Mouse (Mus musculus) common myeloid progenitor, adult 5-6 weeks (primary cell): ENCODE measurements at regions not wholly inside any gene's neighbourhood (a gene's known extent, or its start where the extent isn't known, plus 50 kb on each side); places are given as distances from the start of the nearest gene placed in this dataset.

ENCODE experiments used
- ATAC-seq: replicated peaks from 2 replicates; pipeline ENCODE4 v1.8.0; 2016; ENCODE audit warnings: low read depth, mild to moderate bottlenecking, moderate TSS enrichment, inconsistent platforms; ENCODE audit not compliant: poor library complexity, severe bottlenecking

GRCm38 (mm10) chr2:50668789-50669188 lies 372.2 kb upstream of the Mmadhc start:
- peak; percentile 83 for ATAC-seq

GRCm38 (mm10) chr2:50667180-50667579 lies 370.6 kb upstream of the Mmadhc start:
- no peak for ATAC-seq

DNA sequence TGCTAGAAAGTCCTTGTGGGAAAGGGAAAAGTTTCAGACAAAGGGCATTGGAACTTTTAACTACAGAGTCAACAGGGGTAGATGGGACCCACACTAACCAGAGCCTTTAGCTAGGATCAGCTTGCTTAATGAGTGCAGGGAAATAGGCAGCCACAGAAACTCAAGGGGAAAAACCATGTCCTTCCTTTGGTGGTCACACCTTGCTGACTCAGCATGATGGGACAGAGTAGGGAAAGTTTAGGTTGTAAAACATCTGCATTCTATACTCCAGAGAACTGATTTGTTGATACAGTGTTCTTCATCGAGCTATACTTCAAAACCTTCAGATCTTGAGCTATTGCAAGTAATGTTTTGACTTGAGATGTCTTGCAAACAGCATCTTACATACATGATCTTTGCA lies 365.9 kb upstream of the Mmadhc start:
- no peak for ATAC-seq

DNA sequence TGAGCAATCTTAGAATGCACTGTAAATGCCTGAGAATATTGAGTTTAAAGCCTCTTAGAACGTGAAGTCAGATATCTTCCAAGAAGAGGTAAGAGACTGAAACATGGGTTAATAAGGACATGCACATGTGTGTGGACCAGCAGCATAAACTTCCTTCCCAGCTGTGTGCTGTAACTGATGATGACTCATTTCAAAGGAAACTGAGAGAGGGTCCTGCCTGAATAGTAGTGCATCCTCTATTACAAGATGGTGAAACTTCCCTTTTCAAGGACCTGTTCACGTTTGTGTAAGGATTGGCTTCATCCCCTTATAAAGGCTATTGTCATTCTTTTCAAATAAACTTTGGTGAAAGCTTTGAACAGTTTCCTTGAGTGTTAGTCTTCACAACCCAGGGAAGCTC lies 363.4 kb upstream of the Mmadhc start:
- ATAC-seq, result no peak; the same call in 1 of the 2 replicates

DNA sequence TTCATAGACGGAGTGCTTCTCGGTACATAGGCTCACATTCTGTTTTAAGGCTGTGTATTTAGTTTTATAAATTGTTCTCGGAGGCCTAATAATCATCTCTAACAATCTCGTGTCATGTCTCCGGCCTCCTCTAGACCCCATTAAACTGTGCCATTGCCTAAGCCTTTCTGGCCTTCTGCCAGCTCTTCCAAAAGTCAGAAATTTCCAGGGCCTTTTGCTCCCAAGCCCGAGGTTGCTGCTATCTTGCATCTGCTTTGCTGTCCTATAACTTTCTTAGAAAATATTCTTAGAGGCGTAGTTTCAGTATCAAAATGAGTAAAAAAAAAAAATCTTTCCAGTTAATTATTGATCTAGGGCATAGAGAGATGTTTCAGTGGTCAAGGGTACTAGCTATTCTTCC lies 361.2 kb upstream of the Mmadhc start:
- no peak for ATAC-seq

GRCm38 (mm10) chr2:50656351-50656750 lies 359.8 kb upstream of the Mmadhc start:
- no peak for ATAC-seq

GRCm38 (mm10) chr2:50654953-50655324 lies 358.3 kb upstream of the Mmadhc start:
- ATAC-seq, result no peak

DNA sequence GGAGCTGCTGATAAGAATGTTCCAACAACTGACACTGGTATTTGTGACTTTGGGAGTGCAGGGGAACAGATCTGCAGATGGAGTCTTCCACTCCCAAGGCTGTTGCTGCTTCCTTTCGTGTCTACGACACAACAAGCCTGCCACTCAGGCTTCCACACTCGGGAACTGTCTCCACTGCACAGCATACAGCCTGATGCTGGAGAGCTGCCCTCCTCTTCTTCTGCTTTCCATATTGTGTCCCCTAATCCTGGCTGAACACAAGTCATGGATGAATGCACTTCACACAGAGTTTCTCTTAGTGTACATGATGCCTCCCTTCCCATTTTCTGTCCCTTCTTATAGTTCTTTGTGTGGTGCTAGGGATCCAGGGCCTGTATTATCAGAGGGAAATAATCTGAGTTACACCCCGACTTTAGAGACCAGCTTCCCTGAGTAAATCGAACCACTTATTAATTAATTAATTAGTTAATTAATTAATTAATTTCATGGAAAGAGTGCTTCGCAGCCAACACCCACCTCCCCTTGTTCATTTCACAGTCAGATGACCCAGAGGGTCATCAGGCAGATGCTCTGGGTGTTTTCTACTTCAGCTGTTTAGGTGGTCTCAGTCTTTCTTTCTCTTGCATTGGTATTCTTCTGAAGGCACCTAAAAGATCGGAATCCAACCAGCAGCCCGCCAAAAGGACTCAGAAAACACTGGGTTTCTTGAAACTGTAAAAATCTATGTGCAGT lies 357.8 kb upstream of the Mmadhc start:
- no peak for ATAC-seq

DNA sequence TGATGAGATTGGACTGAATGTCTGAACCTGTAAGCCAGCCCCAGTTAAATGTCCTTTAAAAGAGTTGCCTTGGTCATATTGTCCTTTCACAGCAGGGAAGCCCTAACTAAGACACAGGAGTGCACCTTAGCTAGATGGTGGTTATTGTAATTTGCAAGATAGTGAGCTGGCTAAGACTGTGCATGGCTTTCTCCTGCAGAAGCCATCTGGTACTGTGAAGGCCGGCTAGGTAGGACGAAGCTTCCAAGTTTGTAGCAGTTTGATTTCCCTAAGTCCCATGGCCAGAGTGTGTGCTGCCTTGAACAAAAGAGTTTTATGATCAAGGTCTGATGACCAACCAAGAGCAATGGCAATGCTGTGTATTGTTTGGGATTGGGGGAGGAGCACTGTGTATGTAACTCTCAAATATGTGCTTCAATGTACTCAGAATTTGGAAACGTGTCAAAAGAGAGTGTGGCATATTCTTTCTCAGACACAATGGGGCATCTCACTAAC lies 356.6 kb upstream of the Mmadhc start:
- ATAC-seq, result no peak

DNA sequence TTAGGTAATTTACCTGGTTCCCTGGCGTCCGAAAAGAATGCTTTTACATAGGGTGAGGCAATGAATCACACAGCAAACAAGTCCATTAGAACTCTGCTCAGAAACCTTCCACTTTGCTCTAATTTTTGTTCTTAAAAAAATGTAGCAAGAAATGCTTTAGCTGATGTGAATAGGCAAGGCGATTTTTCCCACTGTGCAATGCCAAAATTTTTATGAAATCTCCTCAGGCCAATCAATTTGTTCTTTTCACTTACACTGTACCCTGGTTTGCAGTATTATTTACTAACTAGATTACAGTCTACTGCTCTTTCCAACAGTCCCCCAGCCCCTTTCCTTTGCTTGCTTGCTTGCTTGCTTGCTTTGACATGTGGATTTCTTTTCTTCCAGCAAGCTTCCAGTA lies 353.1 kb upstream of the Mmadhc start:
- ATAC-seq, result no peak

- ATAC-seq, result no peak
Measured at GRCm38 (mm10) chr2:50643219-50643618, 346.6 kb upstream of the Mmadhc start.

- peak; percentile 56 for ATAC-seq
Measured at GRCm38 (mm10) chr2:50642198-50642597, 345.6 kb upstream of the Mmadhc start.

DNA sequence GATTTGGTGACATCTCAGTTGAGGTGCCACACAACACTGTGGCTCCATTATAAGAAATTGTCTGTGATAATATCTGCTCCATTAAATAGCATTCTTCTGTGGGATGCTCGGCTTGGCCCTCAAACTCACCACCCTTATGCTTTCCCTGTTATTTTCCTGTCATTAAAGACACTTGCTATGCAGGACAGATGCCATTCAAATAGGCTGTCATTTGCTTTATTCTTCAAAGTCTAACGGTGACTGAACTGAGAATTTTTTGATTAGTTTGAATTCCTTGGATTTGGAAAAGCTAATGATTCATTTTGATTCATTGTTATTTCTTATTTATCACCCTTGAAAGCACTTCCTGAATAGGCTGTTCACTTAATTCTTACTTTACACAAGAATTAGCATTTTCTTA lies 339.3 kb upstream of the Mmadhc start:
- ATAC-seq, result no peak

DNA sequence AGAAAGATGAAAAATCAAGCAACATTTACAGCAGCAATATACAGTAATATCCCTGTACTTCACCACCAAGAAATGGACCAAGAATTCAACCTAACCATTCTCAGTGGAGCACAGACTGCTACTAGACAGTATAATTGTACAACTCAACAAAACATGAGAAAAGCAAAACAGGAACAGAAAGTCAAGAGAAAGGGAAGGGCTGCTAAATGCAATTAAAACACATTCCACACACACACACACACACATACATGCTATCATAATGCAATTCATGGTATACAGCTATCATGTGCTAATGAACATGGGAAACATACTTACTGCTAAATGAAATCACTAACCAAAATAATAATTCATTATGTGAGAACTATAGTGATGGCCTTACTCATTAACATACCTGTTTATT lies 335.2 kb upstream of the Mmadhc start:
- peak; percentile 76 for ATAC-seq

GRCm38 (mm10) chr2:50627501-50627900 lies 330.9 kb upstream of the Mmadhc start:
- ATAC-seq, result no peak

DNA sequence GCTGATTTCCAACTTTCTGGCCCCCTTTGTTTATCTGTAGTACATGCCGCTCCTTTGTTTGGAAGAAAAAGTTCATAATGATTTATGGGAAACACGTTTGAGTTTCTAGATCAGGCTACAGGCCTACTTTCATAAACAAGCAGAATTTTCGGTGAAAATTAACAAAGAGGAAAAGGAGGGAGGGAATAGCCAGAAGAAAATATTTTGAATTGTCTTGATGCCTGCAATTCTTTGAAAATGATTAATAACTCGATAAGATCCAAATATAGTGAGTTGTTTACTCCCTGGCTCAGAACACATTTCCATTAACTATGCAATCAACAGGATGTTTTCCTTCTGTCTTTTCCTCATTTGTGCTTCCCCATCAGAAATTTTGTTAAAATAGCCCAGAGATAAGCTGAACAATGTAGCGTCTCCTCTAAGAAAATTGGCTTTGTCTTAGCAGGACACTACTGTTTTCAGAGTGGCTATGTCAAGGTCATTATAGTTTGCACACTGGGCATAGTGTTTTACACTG lies 328.7 kb upstream of the Mmadhc start:
- ATAC-seq, result no peak

DNA sequence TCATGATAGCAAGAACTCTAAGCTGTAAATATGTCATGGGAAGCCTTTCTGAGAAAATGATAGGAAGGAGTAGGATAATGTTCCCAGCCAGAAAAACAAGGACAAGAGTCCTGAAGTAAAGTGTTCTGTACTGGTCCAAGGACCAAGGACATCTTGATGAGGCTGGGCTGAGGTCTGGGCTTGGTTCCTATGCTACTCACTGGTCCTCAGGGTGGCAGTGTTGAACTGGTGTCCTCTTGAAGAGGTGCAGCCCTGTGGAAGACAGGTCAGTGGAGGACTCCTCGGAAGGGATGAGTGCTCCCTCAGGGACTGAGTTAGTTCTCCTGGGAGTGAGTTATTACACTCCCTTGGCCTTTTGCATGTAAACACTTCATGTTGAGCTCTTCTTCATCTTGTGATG lies 312.5 kb upstream of the Mmadhc start:
- ATAC-seq, result 0 out of 2 replicates have a peak, but pooled peaks have one; percentile 32

DNA sequence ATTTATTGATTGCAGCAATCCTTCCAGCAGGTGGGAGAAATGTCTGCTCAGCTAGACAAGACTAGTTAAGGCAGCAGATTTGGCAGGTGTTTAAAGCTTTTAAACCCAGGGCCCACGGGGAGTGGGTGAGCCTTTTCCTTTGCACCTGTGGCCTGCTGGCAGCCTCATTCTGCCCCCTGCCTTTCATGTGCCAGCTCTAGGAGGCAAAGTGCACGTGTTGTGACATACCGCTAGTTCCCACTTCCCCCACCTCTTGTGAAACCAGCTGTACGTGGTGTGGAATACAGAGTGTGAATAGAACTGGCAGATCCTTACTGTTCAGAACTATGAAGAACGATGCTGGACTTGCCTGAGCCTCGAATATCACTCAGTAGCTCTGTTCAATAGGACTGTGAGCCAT lies 292.6 kb upstream of the Mmadhc start:
- peak; percentile 89 for ATAC-seq

GRCm38 (mm10) chr2:50588652-50589051 lies 292.1 kb upstream of the Mmadhc start:
- no peak for ATAC-seq

DNA sequence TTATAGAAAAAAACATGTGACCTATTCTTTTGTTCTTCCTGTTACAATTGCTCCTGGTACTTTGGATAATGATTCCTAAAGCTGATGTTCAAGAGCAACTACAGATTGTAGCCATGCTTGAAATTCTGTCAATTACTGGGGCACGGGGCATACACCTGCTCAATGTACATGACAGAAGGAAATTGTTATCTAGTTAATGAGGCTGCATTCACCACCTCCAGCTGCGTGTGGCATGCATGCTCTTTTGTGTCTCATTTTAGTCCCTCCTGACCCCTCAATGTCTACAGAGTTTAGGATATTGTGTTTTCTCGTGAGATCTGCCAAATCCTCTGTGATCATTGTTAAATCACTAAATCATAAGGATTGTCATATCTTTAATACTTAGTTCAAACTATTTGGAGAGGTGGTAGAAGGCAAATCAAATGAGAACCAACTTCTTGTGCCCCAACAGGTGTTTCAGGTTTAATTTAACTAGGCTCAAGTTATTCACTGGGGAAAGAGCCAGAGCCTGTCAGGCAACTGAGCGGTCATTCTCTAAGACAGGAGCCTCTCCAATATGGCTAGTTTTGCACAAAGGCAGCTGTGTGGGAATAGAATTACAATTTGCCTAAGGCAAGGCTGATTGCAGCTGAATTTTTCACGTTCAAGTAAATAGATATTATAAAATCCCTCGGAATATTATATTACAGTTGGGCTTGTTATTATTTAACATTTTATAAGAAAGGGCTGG lies 289.9 kb upstream of the Mmadhc start:
- ATAC-seq, result no peak

- ATAC-seq, result no peak
Measured at GRCm38 (mm10) chr2:50579620-50580019, 283.0 kb upstream of the Mmadhc start.
